Mouse (Mus musculus): ENCODE results near the gene Lrch1. TPM values are rescaled to one million over a fixed set of nuclear protein-coding genes. Genes with fewer than 3 reads are reported as not detected.

Gene Lrch1
- polyA plus RNA-seq, 1 experiment: 11.5 TPM

DNA sequence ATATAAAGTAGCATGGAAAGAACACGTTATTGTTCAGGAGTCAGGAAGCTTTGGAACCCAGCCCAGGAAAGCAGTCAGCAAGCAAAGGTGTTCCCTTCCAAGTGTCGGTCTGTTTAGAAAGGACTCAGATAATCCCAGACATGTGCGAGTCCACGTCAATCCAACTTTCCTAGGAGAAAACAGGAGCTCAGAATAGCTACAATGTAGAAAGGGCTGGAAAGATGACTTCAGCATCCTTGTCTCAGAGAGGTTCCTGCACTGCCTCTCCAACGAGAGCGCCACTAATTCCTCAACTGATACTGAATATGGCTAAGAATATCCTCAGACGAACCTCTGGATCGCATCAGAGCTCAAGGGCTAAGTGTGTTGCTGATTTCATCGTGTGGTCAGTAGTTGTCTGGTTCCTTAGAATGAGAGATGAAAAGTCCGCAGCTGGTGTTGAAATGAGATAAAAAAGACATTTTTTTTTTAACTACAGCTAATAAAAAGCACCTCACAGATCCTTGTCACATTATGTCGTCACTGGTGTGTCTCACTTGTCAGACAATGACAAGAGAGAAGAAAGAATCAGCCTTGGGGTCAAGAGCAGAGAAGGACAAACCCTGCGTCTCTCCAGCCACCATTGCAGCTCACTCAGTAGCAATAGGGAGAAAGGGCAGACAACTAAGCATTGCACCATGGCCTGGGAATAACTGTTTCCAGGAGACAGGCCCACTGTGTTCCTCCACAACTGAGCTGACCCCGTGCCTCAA, 47.5 kb downstream of the Lrch1 start:
- DNase-seq (ENCODE audit: low read depth in 1 of 2, low spot score in 2 of 2): no peak
- Histone ChIP-seq H3K4me1 (ENCODE audit: control insufficient read depth, insufficient read depth, insufficient read length) (peaks cover 14% of the 10 kb centered on the region), H3K27ac (ENCODE audit: insufficient read depth, low read length) (no peak overlapping the region), H3K4me3 (ENCODE audit: extremely low read depth, insufficient read depth, insufficient read length) (no peak overlapping the region), H3K36me3 (ENCODE audit: control insufficient read depth, insufficient read depth, low read length) (no peaks in the 10 kb centered on the region), H3K27me3 (ENCODE audit: control insufficient read depth, insufficient read depth, low read length) (no peaks in the 10 kb centered on the region)
- 89% methylated on average over 13 of the region's 13 CpGs for WGBS
- TF ChIP-seq POLR2A (IDR thresholded peaks at IDR 0.05; ENCODE audit: low read depth, low read length): no peak
- TF ChIP-seq CTCF (IDR thresholded peaks at IDR 0.05; ENCODE audit: extremely low read depth, insufficient read depth, insufficient read length, insufficient replicate concordance): no peak

DNA sequence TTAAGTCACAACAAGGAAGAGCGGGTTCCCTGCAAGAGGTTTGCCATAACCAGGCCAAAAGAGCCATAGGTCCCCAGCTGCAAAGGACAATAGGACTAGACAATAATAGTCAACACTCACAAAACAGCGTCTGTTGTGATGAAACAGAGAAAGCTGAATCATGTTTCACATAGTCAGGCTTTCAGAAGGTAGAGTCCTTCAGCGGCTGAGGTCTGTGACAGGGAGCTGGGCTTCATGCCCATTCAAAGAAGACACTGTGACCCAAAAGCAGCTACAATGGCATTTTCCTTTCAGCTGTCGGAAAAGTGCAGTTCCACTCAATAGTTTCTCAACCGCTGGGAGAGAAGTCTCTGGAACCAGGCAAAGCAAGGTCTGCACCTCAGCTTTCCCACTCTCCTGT, 48.7 kb downstream of the Lrch1 start:
- Histone ChIP-seq H3K27ac (ENCODE audit: insufficient read depth, low read length) (no peak overlapping the region), H3K36me3 (ENCODE audit: control insufficient read depth, insufficient read depth, low read length) (no peaks in the 10 kb centered on the region), H3K4me1 (ENCODE audit: control insufficient read depth, insufficient read depth, insufficient read length) (peaks cover 5% of the 10 kb centered on the region), H3K4me3 (ENCODE audit: extremely low read depth, insufficient read depth, insufficient read length) (no peak overlapping the region), H3K27me3 (ENCODE audit: control insufficient read depth, insufficient read depth, low read length) (no peaks in the 10 kb centered on the region)
- TF ChIP-seq CTCF (IDR thresholded peaks at IDR 0.05; ENCODE audit: extremely low read depth, insufficient read depth, insufficient read length, insufficient replicate concordance) (no peak), POLR2A (IDR thresholded peaks at IDR 0.05; ENCODE audit: low read depth, low read length) (no peak)
- DNase-seq (ENCODE audit: low read depth in 1 of 2, low spot score in 2 of 2): no peak
- 94% methylated on average over 5 of the region's 5 CpGs for WGBS

DNA sequence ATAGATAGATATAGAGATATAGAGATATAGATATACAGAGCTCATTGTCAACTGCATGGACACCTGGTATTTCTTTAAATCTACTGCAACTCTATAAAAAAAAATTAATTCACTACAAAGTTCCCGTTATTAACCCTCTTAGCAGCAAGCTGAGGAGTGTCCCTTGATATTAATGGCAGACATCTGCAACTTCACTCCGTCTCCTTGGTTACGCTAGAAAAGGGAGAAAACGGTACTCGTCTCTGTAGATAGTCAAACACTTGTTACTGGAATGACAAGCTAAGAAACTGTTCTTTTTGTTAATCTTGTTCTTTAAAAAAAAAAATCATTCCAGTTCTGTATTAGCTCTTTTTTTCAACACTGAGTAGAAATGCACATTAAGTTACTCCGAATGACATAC, 54.0 kb downstream of the Lrch1 start:
- 87% methylated on average over 6 of the region's 6 CpGs for WGBS
- H3K4me3 ChIP-seq (ENCODE audit: extremely low read depth, insufficient read depth, insufficient read length): no peak overlapping the region
- no peaks in the 10 kb centered on the region for H3K27me3 ChIP-seq (ENCODE audit: control insufficient read depth, insufficient read depth, low read length)
- DNase-seq (ENCODE audit: low read depth in 1 of 2, low spot score in 2 of 2): no peak
- H3K27ac ChIP-seq (ENCODE audit: insufficient read depth, low read length): no peak overlapping the region
- no peak for TF ChIP-seq CTCF (IDR thresholded peaks at IDR 0.05; ENCODE audit: extremely low read depth, insufficient read depth, insufficient read length, insufficient replicate concordance)
- TF ChIP-seq POLR2A (IDR thresholded peaks at IDR 0.05; ENCODE audit: low read depth, low read length): no peak
- H3K36me3 ChIP-seq (ENCODE audit: control insufficient read depth, insufficient read depth, low read length): no peaks in the 10 kb centered on the region
- peaks cover 4% of the 10 kb centered on the region; the same call in 1 of the 2 replicates for H3K4me1 ChIP-seq (ENCODE audit: control insufficient read depth, insufficient read depth, insufficient read length)

DNA sequence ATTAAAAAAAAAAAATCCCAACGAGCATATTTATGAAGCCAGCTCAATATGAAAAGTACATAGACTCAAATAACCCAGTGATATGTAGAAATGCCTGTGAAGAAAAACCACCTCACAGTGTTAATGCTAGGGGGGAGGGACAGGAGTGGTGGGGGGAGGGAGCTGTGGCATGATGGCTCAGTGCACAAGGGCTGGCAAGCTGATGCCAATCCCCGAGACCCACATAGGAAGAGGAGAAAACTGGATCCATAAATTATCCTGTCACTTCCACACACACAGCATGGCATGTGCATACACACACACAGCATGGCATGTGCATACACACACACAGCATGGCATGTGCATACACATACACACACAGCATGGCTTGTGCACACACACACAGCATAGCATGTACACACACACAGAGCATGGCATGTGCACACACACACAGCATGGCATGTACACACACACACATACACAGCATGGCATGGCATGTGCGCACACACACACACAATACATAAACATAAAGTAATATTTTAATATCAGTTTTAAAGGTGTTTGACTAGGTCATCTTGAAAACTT, 54.5 kb downstream of the Lrch1 start:
- WGBS: 82% methylated on average over 3 of the region's 3 CpGs
- no peak for DNase-seq (ENCODE audit: low read depth in 1 of 2, low spot score in 2 of 2)
- Histone ChIP-seq H3K36me3 (ENCODE audit: control insufficient read depth, insufficient read depth, low read length) (no peaks in the 10 kb centered on the region), H3K27ac (ENCODE audit: insufficient read depth, low read length) (no peak overlapping the region), H3K27me3 (ENCODE audit: control insufficient read depth, insufficient read depth, low read length) (no peaks in the 10 kb centered on the region), H3K4me1 (ENCODE audit: control insufficient read depth, insufficient read depth, insufficient read length) (peaks cover 5% of the 10 kb centered on the region; the same call in 1 of the 2 replicates), H3K4me3 (ENCODE audit: extremely low read depth, insufficient read depth, insufficient read length) (no peak overlapping the region)
- no peak for TF ChIP-seq CTCF (IDR thresholded peaks at IDR 0.05; ENCODE audit: extremely low read depth, insufficient read depth, insufficient read length, insufficient replicate concordance)
- TF ChIP-seq POLR2A (IDR thresholded peaks at IDR 0.05; ENCODE audit: low read depth, low read length): no peak

DNA sequence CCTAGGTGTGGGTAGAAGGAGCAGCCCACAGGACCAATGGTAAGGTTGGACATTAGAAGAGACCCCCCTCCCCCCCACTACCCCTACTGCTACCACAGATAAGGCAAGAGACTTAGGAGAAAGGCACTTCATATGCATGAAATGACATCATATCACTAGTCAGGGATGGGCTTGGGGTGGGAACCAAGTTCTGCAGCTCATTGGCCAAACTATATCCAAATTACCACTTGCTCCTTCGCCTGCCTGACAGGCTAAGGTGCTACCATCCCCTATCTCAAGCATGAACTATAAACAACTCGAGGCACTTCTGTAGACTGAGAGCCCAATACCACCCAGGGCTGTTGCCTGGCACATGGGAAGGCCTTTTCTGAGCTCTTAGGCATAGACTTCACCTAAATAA, 58.4 kb downstream of the Lrch1 start:
- no peak for TF ChIP-seq CTCF (IDR thresholded peaks at IDR 0.05; ENCODE audit: extremely low read depth, insufficient read depth, insufficient read length, insufficient replicate concordance)
- TF ChIP-seq POLR2A (IDR thresholded peaks at IDR 0.05; ENCODE audit: low read depth, low read length): no peak
- H3K36me3 ChIP-seq (ENCODE audit: control insufficient read depth, insufficient read depth, low read length): no peaks in the 10 kb centered on the region
- WGBS: 79% methylated on average over 2 of the region's 2 CpGs
- H3K27ac ChIP-seq (ENCODE audit: insufficient read depth, low read length): no peak overlapping the region
- H3K27me3 ChIP-seq (ENCODE audit: control insufficient read depth, insufficient read depth, low read length): no peaks in the 10 kb centered on the region
- H3K4me1 ChIP-seq (ENCODE audit: control insufficient read depth, insufficient read depth, insufficient read length): peaks cover 17% of the 10 kb centered on the region; the same call in 1 of the 2 replicates
- DNase-seq (ENCODE audit: low read depth in 1 of 2, low spot score in 2 of 2): no peak
- no peak overlapping the region for H3K4me3 ChIP-seq (ENCODE audit: extremely low read depth, insufficient read depth, insufficient read length)

- TF ChIP-seq POLR2A (IDR thresholded peaks at IDR 0.05; ENCODE audit: low read depth, low read length) (no peak), CTCF (IDR thresholded peaks at IDR 0.05; ENCODE audit: extremely low read depth, insufficient read depth, insufficient read length, insufficient replicate concordance) (no peak)
- H3K27me3 ChIP-seq (ENCODE audit: control insufficient read depth, insufficient read depth, low read length): no peaks in the 10 kb centered on the region
- no peaks in the 10 kb centered on the region for H3K36me3 ChIP-seq (ENCODE audit: control insufficient read depth, insufficient read depth, low read length)
- no peak overlapping the region for H3K4me3 ChIP-seq (ENCODE audit: extremely low read depth, insufficient read depth, insufficient read length)
- no peak overlapping the region for H3K27ac ChIP-seq (ENCODE audit: insufficient read depth, low read length)
- DNase-seq (ENCODE audit: low read depth in 1 of 2, low spot score in 2 of 2): no peak
- 95% methylated on average over 1 of the region's 1 CpGs for WGBS
- peaks cover 14% of the 10 kb centered on the region; the same call in 1 of the 2 replicates for H3K4me1 ChIP-seq (ENCODE audit: control insufficient read depth, insufficient read depth, insufficient read length)
Observed at GRCm38 (mm10) chr14:74888103-74888502, 59.6 kb downstream of the Lrch1 start.

DNA sequence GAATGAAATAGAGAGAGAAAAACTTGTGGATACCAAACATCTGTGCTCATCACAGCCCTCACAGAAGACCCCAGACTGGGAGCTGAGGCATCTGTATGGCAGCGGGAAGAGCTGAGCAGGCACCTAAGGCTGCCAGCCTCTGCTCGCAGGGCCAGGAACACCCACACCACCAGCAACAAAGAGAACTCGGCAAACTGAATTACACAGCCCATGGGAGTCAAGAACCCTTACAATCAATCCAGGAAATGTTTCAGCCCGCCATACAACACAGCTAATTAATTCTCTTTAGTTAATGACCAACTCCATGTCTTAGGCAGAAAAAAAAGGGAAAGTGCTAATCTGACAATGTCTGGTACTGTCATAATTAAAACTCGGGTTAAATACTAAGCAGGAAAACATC, 61.2 kb downstream of the Lrch1 start:
- no peaks in the 10 kb centered on the region for H3K27me3 ChIP-seq (ENCODE audit: control insufficient read depth, insufficient read depth, low read length)
- no peaks in the 10 kb centered on the region for H3K36me3 ChIP-seq (ENCODE audit: control insufficient read depth, insufficient read depth, low read length)
- no peak overlapping the region for H3K4me3 ChIP-seq (ENCODE audit: extremely low read depth, insufficient read depth, insufficient read length)
- peaks cover 19% of the 10 kb centered on the region; the same call in 1 of the 2 replicates for H3K4me1 ChIP-seq (ENCODE audit: control insufficient read depth, insufficient read depth, insufficient read length)
- DNase-seq (ENCODE audit: low read depth in 1 of 2, low spot score in 2 of 2): no peak
- WGBS: 85% methylated on average over 5 of the region's 5 CpGs
- no peak for TF ChIP-seq CTCF (IDR thresholded peaks at IDR 0.05; ENCODE audit: extremely low read depth, insufficient read depth, insufficient read length, insufficient replicate concordance)
- no peak overlapping the region for H3K27ac ChIP-seq (ENCODE audit: insufficient read depth, low read length)
